Mouse (Mus musculus) central nervous system, embryonic 11.5 days (tissue): ENCODE data around the gene Qser1. TPM values are rescaled to one million over a fixed set of nuclear protein-coding genes. Genes with fewer than 3 reads are reported as not detected.

ENCODE experiments used
- polyA plus RNA-seq: library from polyadenylated mRNA; depleted of rRNA; stranded (reverse); fragments of >200 nt; gene quantifications from 2 replicates; pipeline ENCODE4 v1.2.3, GENCODE M21; 2012; rRNA removed

The Qser1 gene
- polyA plus RNA-seq = 11.6 and 24.1 TPM in 2 replicates

GRCm38 (mm10) chr2:104816371-104816827 lies at the start of gene Qser1:
Qser1 (minus strand) TSS chr2:104816760.

GRCm38 (mm10) chr2:104849276-104849990 lies 32.9 kb upstream of the Qser1 start, which contains the start of gene Prrg4:
Prrg4 (minus strand) TSS chr2:104849876.

GRCm38 (mm10) chr2:104742741-104743064 lies 73.9 kb downstream of the Qser1 start, which contains the start of gene Depdc7:
Depdc7 (minus strand) TSS chr2:104742878.

GRCm38 (mm10) chr2:104716279-104716678 lies 100.3 kb downstream of the Qser1 start, which contains the start of gene Pin1rt1:
Pin1rt1 (minus strand) TSS chr2:104716379.

GRCm38 (mm10) chr2:104711585-104712485 lies 104.7 kb downstream of the Qser1 start, which contains the start of gene Tcp11l1:
Tcp11l1 (minus strand) TSS chr2:104712169.

Other genes starting within 250 kb of the Qser1 start
- 52.8 and 69.8 TPM in 2 replicates for gene Cstf3, start 226.2 kb downstream of the Qser1 start, polyA plus RNA-seq
- 27.2 and 30.1 TPM in 2 replicates for gene Tcp11l1, start 104.6 kb downstream of the Qser1 start, polyA plus RNA-seq
- gene Pin1rt1, start 100.4 kb downstream of the Qser1 start, polyA plus RNA-seq = not detected in 2 replicates
- gene Depdc7, start 73.9 kb downstream of the Qser1 start, polyA plus RNA-seq = 1.8 and 2.7 TPM in 2 replicates
- 0.32 and 0.88 TPM in 2 replicates for gene Prrg4, start 33.1 kb upstream of the Qser1 start, polyA plus RNA-seq
- gene Ccdc73, start 51.0 kb upstream of the Qser1 start, polyA plus RNA-seq = 3.7 and 7.3 TPM in 2 replicates
- gene Eif3m, start 200.3 kb upstream of the Qser1 start, polyA plus RNA-seq = 186 and 220 TPM in 2 replicates